Mouse (Mus musculus): ENCODE data around the gene Itga5.
"Not testable (repeated sequence)": the region's sequence is repeated elsewhere in the genome, so short reads cannot be mapped to it uniquely, and the experiment has no call there.

The Itga5 gene

GRCm38 (mm10) chr15:103366376-103367149 lies at the start of gene Itga5:
Gene Itga5, minus strand, starts transcription at chr15:103366763.
- no peak for DNase-seq (ENCODE audit: low spot score in 2 of 2)

- not testable (repeated sequence) for DNase-seq (ENCODE audit: low spot score in 2 of 2)
Measured at GRCm38 (mm10) chr15:103405586-103405985, 39.0 kb upstream of the Itga5 start.

GRCm38 (mm10) chr15:103401361-103401760 lies 34.8 kb upstream of the Itga5 start:
- no peak for DNase-seq (ENCODE audit: low spot score in 2 of 2)

- DNase-seq (ENCODE audit: low spot score in 2 of 2), result no peak
Measured at GRCm38 (mm10) chr15:103393577-103393976, 27.0 kb upstream of the Itga5 start.

- DNase-seq (ENCODE audit: low spot score in 2 of 2), result no peak
Measured at GRCm38 (mm10) chr15:103388556-103389145, 22.1 kb upstream of the Itga5 start.

DNA sequence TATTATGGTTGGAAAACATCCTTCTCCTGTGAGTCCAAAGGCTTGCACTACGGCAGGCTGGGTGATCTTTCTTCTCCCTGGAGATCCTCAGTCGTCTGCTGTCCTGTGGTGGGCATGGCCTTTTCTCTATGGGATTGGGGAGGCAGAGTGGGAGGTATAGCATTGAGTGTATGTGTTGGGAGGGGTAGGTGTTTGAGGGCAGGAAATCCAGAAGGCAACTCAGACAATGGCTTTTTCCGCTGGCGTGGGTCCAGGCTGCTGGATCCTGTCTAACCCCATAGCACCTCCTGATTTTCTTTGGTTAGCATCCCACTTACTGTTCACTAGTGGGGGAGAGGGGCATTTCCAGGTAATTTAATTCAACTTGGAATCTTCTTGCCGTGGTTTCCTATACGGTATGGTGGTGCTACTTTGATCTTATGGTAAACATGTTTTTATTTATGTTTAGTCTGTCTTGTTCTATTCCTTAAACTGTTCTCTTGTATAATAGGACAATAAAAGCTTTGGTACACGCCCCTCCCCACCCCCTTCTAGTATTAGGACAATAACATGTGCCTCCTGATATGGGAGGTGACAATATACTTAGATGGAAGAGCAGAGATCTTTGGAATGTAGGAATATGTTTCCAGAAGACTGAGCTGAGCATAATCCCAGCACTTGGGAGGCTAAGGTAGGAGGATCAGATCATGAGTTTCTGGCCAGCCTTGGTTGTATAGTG lies 17.4 kb upstream of the Itga5 start:
- DNase-seq (ENCODE audit: low spot score in 2 of 2), result no peak

- DNase-seq (ENCODE audit: low spot score in 2 of 2), result no peak
Measured at GRCm38 (mm10) chr15:103382795-103383406, 16.3 kb upstream of the Itga5 start.

GRCm38 (mm10) chr15:103382075-103382474 lies 15.5 kb upstream of the Itga5 start:
- DNase-seq (ENCODE audit: low spot score in 2 of 2), result no peak

DNA sequence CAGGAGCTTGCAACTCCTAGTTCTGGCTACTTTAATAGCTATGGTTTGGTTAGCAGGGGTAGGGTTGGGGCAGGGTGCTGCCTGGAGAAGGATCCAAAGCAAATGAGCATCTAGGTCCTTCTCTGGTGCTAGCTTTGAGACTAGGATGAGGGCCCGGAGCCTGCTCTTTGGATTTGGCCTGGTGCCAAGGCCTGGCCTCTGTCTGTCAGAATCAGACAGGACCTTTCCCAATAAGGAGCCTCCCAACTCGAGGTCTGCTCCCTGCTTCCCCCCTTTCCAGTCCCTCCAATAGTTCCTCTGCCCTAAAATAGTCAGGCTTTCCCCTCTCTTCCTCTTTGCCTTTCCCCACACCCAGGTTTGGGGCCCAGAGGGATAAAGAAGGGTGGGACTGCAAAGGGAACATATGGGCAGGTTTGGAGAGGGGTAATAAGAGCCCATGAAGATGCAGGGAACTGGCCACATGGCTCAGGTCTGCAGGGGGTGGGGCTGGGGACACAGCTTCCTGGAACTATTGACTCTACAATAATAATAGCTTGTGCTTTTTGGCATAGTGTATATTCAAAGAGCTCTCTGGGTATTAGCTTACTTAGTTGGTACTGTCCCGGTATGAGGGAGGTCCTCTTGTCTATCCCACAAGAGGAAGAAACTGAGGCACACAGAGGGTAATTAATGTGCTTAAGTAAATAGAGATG lies 12.2 kb upstream of the Itga5 start:
- DNase-seq (ENCODE audit: low spot score in 2 of 2), result no peak

DNA sequence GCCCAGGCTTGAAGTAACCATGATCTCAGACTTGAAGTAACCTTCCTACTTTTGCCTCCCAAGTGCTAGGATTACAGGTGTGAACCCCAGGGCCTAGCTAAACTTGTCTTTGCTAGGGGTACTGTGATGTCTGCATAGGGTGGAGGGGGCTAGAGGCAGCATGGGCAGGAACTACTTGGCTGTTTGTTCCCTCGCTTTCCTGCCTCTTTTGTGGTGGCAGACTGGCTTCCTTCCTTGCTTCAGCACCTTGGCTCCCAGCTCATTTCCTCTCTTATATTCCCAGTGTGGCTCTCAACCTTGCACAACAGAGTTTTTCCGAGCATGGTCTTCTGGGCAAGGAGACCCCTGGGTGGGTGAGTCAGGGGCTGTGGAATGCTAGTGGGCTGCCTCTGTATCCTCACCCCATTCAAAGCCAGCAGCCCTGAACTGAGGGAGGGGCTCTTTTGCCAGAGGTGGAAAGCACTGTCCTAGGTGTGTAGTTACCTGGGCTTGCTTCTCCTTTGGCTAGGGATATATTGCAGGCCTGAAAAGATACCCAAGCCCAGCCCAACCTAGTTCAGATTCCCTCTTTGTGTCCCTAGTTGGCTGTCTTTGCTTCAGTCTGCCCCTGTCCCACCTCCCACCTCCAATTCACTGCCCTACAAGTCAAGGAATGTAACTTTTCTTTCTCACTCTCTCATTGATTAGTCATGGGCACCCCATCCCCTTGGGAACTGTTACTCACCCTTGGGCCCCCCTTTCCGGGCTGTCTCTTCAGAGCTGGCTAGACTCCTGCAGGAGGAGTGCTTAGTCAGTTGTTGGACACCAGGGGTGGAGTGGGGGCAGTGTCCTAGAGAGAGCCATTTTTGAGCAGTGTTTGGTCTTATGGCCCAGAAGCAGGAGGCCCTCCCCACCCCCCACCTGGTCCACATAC lies 11.4 kb upstream of the Itga5 start:
- DNase-seq (ENCODE audit: low spot score in 2 of 2), result no peak

- no peak for DNase-seq (ENCODE audit: low spot score in 2 of 2)
Measured at GRCm38 (mm10) chr15:103376837-103377269, 10.3 kb upstream of the Itga5 start.

DNA sequence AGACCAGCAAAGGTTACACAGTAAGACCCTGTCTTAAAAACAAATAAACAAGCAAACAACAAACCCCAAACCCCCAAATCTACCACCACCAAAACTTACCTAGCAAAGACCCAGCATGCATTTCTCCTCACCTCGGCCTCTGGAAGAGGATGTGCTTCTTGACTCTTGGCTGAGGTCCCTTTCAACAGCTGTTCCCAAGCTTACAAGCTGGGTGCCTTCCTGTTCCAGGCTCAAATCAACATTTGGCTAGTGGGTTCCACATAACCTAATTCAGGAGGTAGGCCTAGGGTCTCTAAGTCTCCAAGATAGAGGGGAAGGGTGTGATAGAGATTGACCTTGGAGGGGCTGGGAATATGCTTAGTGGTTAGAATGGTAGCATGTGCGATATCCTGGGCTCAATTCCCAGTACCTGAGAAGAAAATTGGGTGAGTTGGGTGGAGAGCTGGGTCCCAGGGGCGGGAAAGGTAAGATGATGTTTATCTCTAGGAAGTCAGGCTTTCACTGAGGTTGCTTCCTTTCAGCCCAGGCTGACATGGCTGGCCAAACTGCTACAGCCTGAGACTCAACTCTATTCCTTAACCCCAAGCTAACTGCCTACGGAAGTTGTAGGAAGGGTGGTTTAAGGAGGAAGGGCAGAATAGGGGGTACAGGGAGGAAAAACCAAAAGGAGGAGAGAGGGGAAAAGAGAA lies 8.7 kb upstream of the Itga5 start:
- no peak for DNase-seq (ENCODE audit: low spot score in 2 of 2)

DNA sequence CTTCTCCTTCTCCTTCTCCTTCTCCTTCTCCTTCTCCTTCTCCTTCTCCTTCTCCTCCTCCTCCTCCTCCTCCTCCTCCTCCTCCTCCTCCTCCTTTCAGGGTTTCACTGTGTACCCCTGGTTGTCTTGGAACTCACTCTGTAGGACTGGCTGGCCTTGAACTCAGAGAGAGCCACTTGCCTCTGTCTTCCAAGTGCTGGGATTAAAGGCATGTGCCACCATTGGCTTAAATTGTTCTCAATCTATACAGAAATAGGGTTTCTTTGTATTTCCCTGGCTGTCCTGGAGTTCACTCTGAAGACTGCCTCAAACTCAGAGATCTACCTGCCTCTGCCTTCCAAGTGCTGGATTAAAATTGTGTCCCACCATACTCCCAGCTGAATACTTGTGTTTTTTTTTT lies 5.9 kb upstream of the Itga5 start:
- no peak for DNase-seq (ENCODE audit: low spot score in 2 of 2)

DNA sequence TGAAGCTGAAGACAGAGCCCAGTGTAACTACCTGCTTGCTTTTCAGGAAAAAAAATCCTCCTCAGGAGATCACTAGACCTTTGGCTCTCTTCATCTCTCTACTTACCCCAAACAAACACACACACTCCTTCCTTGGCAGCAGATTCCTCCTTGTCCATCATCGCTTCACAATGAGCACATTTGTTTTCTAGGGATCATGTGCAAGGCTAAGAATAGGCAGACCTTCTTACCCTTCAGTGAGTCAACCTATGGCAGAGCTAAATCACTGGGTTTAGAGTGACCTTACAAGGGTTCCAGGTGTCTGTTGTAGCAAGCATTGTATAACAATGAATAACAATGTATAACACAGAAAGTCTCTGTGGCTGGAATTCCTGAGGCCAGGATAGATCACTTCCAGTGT lies 5.2 kb upstream of the Itga5 start:
- DNase-seq (ENCODE audit: low spot score in 2 of 2), result no peak

GRCm38 (mm10) chr15:103371208-103371607 lies 4.6 kb upstream of the Itga5 start:
- DNase-seq (ENCODE audit: low spot score in 2 of 2), result no peak

DNA sequence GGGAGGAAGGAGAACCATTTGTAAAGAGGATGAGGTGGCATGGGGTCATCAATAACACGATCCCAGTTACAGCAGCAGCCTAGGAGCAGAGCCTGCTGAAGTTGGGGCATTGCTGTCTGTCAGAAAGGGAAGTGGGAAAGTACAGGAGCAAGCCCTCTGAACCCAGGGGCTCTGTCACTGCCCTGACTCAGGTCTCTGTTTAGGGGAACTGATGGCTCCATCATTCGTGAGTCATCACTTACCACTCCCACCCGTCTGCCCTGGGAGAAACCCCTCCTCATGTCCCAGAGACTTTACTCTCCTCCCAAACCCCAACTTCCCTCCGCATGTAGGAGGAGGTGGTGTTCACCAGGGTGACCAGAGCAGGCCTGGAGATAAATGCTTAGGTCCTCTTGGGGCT lies 3.9 kb upstream of the Itga5 start:
- no peak for DNase-seq (ENCODE audit: low spot score in 2 of 2)

- DNase-seq (ENCODE audit: low spot score in 2 of 2), result no peak
Measured at GRCm38 (mm10) chr15:103369123-103369522, 2.6 kb upstream of the Itga5 start.

DNA sequence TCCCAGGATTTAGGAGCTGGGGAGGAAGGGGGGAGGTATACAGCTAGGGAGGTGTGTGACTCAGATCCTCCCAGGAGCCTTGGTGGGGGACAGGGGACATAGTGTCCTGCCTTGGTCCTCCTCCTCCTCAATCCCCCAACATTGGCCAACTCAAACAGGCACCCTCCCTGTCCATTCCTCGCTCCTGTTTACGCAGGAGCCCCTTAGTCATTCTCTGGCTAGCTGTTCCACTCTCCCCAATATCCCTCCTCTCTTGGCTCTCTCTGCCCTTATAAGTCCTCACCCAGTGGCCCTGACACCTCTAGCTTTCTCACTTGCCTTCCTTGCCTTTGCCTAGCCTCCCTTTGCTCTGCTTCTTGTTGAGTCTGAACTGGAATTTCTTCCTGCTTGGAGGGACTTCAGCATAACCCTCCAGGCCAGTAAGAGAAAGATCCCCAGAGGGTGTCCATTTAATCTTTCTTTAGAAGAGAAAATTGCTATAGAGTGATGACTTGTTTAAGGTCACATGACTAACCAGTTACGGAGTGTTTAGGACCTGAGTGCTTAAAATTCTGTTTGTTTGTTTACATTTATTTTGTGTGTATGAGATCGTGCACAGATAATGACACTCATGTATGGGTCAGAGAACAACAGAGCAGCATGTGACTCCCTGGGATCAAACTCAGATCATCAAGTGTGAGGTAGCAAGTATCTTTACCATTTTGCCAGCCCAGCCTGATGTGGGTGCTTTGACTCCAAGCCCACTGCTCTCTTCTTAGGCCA lies 1.8 kb upstream of the Itga5 start:
- no peak for DNase-seq (ENCODE audit: low spot score in 2 of 2)

Data from frontal cortex, postnatal 10 days (tissue).